Mouse (Mus musculus): ENCODE data around the gene Tbrg1. TPM values are rescaled to one million over a fixed set of nuclear protein-coding genes. Genes with fewer than 3 reads are reported as not detected.

Tbrg1 gene
- polyA plus RNA-seq, 1 experiment: 33.5 TPM

GRCm38 (mm10) chr9:37669678-37670077 is 12.6 kb upstream of the Tbrg1 start:
- no peaks in the 10 kb centered on the region for H3K4me1 ChIP-seq (ENCODE audit: control insufficient read depth, insufficient read depth, low read length)
- WGBS: 75% methylated on average over 4 of the region's 4 CpGs
- no peak overlapping the region for H3K4me3 ChIP-seq (replicated peaks; ENCODE audit: insufficient read depth, low read depth, low read length)
- no peak for DNase-seq
- H3K27me3 ChIP-seq (ENCODE audit: control insufficient read depth, insufficient read depth, low read length): no peaks in the 10 kb centered on the region
- TF ChIP-seq CTCF (IDR thresholded peaks at IDR 0.05; ENCODE audit: borderline replicate concordance, insufficient read depth, low read depth, low read length) (no peak), POLR2A (IDR thresholded peaks at IDR 0.05; ENCODE audit: borderline replicate concordance, insufficient read depth, low read length) (no peak)
- no peak overlapping the region for H3K27ac ChIP-seq (ENCODE audit: insufficient read depth, low read length)

GRCm38 (mm10) chr9:37669115-37669514 is 12.0 kb upstream of the Tbrg1 start, which contains the start of gene Panx3:
Gene Panx3 (minus strand): TSS chr9:37669235.
- TF ChIP-seq CTCF (IDR thresholded peaks at IDR 0.05; ENCODE audit: borderline replicate concordance, insufficient read depth, low read depth, low read length): no peak
- no peak for TF ChIP-seq POLR2A (IDR thresholded peaks at IDR 0.05; ENCODE audit: borderline replicate concordance, insufficient read depth, low read length)
- DNase-seq: no peak
- Histone ChIP-seq H3K27me3 (ENCODE audit: control insufficient read depth, insufficient read depth, low read length) (no peaks in the 10 kb centered on the region), H3K27ac (ENCODE audit: insufficient read depth, low read length) (no peak within 1 kb of the TSS), H3K4me3 (replicated peaks; ENCODE audit: insufficient read depth, low read depth, low read length) (no peak within 1 kb of the TSS), H3K4me1 (ENCODE audit: control insufficient read depth, insufficient read depth, low read length) (no peaks in the 10 kb centered on the region)
- WGBS: 26% methylated on average over 6 of the region's 6 CpGs

- Histone ChIP-seq H3K27me3 (ENCODE audit: control insufficient read depth, insufficient read depth, low read length) (no peaks in the 10 kb centered on the region), H3K27ac (ENCODE audit: insufficient read depth, low read length) (no peak overlapping the region), H3K4me3 (replicated peaks; ENCODE audit: insufficient read depth, low read depth, low read length) (no peak overlapping the region), H3K4me1 (ENCODE audit: control insufficient read depth, insufficient read depth, low read length) (no peaks in the 10 kb centered on the region)
- TF ChIP-seq POLR2A (IDR thresholded peaks at IDR 0.05; ENCODE audit: borderline replicate concordance, insufficient read depth, low read length) (no peak), CTCF (IDR thresholded peaks at IDR 0.05; ENCODE audit: borderline replicate concordance, insufficient read depth, low read depth, low read length) (no peak)
- 75% methylated on average over 7 of the region's 7 CpGs for WGBS
- no peak for DNase-seq
Measured at GRCm38 (mm10) chr9:37666045-37666444, 8.9 kb upstream of the Tbrg1 start.

GRCm38 (mm10) chr9:37664604-37665003 is 7.5 kb upstream of the Tbrg1 start:
- no peak overlapping the region for H3K27ac ChIP-seq (ENCODE audit: insufficient read depth, low read length)
- TF ChIP-seq POLR2A (IDR thresholded peaks at IDR 0.05; ENCODE audit: borderline replicate concordance, insufficient read depth, low read length) (no peak), CTCF (IDR thresholded peaks at IDR 0.05; ENCODE audit: borderline replicate concordance, insufficient read depth, low read depth, low read length) (no peak)
- no peak overlapping the region for H3K4me3 ChIP-seq (replicated peaks; ENCODE audit: insufficient read depth, low read depth, low read length)
- WGBS: 81% methylated on average over 2 of the region's 2 CpGs
- DNase-seq: no peak
- H3K27me3 ChIP-seq (ENCODE audit: control insufficient read depth, insufficient read depth, low read length): no peaks in the 10 kb centered on the region
- no peaks in the 10 kb centered on the region for H3K4me1 ChIP-seq (ENCODE audit: control insufficient read depth, insufficient read depth, low read length)

- no peak for TF ChIP-seq POLR2A (IDR thresholded peaks at IDR 0.05; ENCODE audit: borderline replicate concordance, insufficient read depth, low read length)
- no peak for TF ChIP-seq CTCF (IDR thresholded peaks at IDR 0.05; ENCODE audit: borderline replicate concordance, insufficient read depth, low read depth, low read length)
- Histone ChIP-seq H3K4me3 (replicated peaks; ENCODE audit: insufficient read depth, low read depth, low read length) (no peak overlapping the region), H3K27ac (ENCODE audit: insufficient read depth, low read length) (no peak overlapping the region), H3K4me1 (ENCODE audit: control insufficient read depth, insufficient read depth, low read length) (no peaks in the 10 kb centered on the region), H3K27me3 (ENCODE audit: control insufficient read depth, insufficient read depth, low read length) (no peaks in the 10 kb centered on the region)
- 75% methylated on average over 1 of the region's 1 CpGs for WGBS
- no peak for DNase-seq
Measured at GRCm38 (mm10) chr9:37663210-37663609, 6.1 kb upstream of the Tbrg1 start.

- Histone ChIP-seq H3K27ac (ENCODE audit: insufficient read depth, low read length) (no peak overlapping the region), H3K4me3 (replicated peaks; ENCODE audit: insufficient read depth, low read depth, low read length) (no peak overlapping the region), H3K4me1 (ENCODE audit: control insufficient read depth, insufficient read depth, low read length) (no peaks in the 10 kb centered on the region; the same call in 1 of the 2 replicates), H3K27me3 (ENCODE audit: control insufficient read depth, insufficient read depth, low read length) (no peaks in the 10 kb centered on the region)
- 86% methylated on average over 6 of the region's 6 CpGs for WGBS
- DNase-seq: no peak
- no peak for TF ChIP-seq POLR2A (IDR thresholded peaks at IDR 0.05; ENCODE audit: borderline replicate concordance, insufficient read depth, low read length)
- no peak for TF ChIP-seq CTCF (IDR thresholded peaks at IDR 0.05; ENCODE audit: borderline replicate concordance, insufficient read depth, low read depth, low read length)
Measured at GRCm38 (mm10) chr9:37659413-37659812, 2.3 kb upstream of the Tbrg1 start.

- H3K27me3 ChIP-seq (ENCODE audit: control insufficient read depth, insufficient read depth, low read length): no peaks in the 10 kb centered on the region
- TF ChIP-seq POLR2A (IDR thresholded peaks at IDR 0.05; ENCODE audit: borderline replicate concordance, insufficient read depth, low read length): no peak
- no peak for TF ChIP-seq CTCF (IDR thresholded peaks at IDR 0.05; ENCODE audit: borderline replicate concordance, insufficient read depth, low read depth, low read length)
- no peaks in the 10 kb centered on the region; the same call in 1 of the 2 replicates for H3K4me1 ChIP-seq (ENCODE audit: control insufficient read depth, insufficient read depth, low read length)
- no peak overlapping the region for H3K27ac ChIP-seq (ENCODE audit: insufficient read depth, low read length)
- peak overlapping the region; percentile 75 for H3K4me3 ChIP-seq (replicated peaks; ENCODE audit: insufficient read depth, low read depth, low read length)
- no peak for DNase-seq
- WGBS: 3% methylated on average over 10 of the region's 10 CpGs
Measured at GRCm38 (mm10) chr9:37656439-37656881, 652 bp downstream of the Tbrg1 start.

- no peak for TF ChIP-seq POLR2A (IDR thresholded peaks at IDR 0.05; ENCODE audit: borderline replicate concordance, insufficient read depth, low read length)
- no peak for TF ChIP-seq CTCF (IDR thresholded peaks at IDR 0.05; ENCODE audit: borderline replicate concordance, insufficient read depth, low read depth, low read length)
- H3K27ac ChIP-seq (ENCODE audit: insufficient read depth, low read length): no peak overlapping the region
- no peaks in the 10 kb centered on the region; the same call in 1 of the 2 replicates for H3K4me1 ChIP-seq (ENCODE audit: control insufficient read depth, insufficient read depth, low read length)
- 75% methylated on average over 8 of the region's 8 CpGs for WGBS
- no peaks in the 10 kb centered on the region for H3K27me3 ChIP-seq (ENCODE audit: control insufficient read depth, insufficient read depth, low read length)
- DNase-seq: no peak
- no peak overlapping the region for H3K4me3 ChIP-seq (replicated peaks; ENCODE audit: insufficient read depth, low read depth, low read length)
Measured at GRCm38 (mm10) chr9:37655961-37656360, 1.2 kb downstream of the Tbrg1 start.
